Mouse (Mus musculus) natural killer cell, adult 2 months (primary cell): ENCODE results near the gene Bend7.

Experiments
- DNase-seq, 2 experiments: peaks; one replicate each; pipeline ENCODE4 v3.0.0; 2022; ENCODE audit warnings: low spot score in 2 of 2

Gene Bend7

GRCm38 (mm10) chr2:4782401-4782800 is 64.8 kb downstream of the Bend7 start:
- DNase-seq: no peak

GRCm38 (mm10) chr2:4782809-4783641 is 65.4 kb downstream of the Bend7 start:
- DNase-seq: no peak

GRCm38 (mm10) chr2:4784012-4784411 is 66.4 kb downstream of the Bend7 start:
- no peak for DNase-seq

GRCm38 (mm10) chr2:4785016-4785415 is 67.4 kb downstream of the Bend7 start:
- no peak for DNase-seq

- no peak for DNase-seq
These were observed 69.6 kb downstream of the Bend7 start for GRCm38 (mm10) chr2:4787223-4787622.

- no peak for DNase-seq
These were observed 74.0 kb downstream of the Bend7 start for GRCm38 (mm10) chr2:4791646-4792045.

GRCm38 (mm10) chr2:4792554-4792953 is 74.9 kb downstream of the Bend7 start:
- DNase-seq: no peak

GRCm38 (mm10) chr2:4802395-4803176 is 85.0 kb downstream of the Bend7 start:
- no peak for DNase-seq

GRCm38 (mm10) chr2:4816308-4816707 is 98.7 kb downstream of the Bend7 start:
- no peak for DNase-seq

- no peak for DNase-seq
These were observed 100.0 kb downstream of the Bend7 start for GRCm38 (mm10) chr2:4817678-4818077.

- DNase-seq: no peak
These were observed 102.6 kb downstream of the Bend7 start for GRCm38 (mm10) chr2:4820230-4820629.

- DNase-seq: no peak
These were observed 106.4 kb downstream of the Bend7 start for GRCm38 (mm10) chr2:4824067-4824466.

GRCm38 (mm10) chr2:4828032-4828431 is 110.4 kb downstream of the Bend7 start:
- DNase-seq: no peak

- no peak for DNase-seq
These were observed 110.9 kb downstream of the Bend7 start for GRCm38 (mm10) chr2:4828446-4828997.

GRCm38 (mm10) chr2:4829007-4829406 is 111.4 kb downstream of the Bend7 start:
- DNase-seq: no peak

GRCm38 (mm10) chr2:4829489-4830065 is 111.9 kb downstream of the Bend7 start:
- no peak for DNase-seq

- no peak for DNase-seq
These were observed 113.9 kb downstream of the Bend7 start for GRCm38 (mm10) chr2:4831493-4831892.

- DNase-seq: no peak
These were observed 114.5 kb downstream of the Bend7 start for GRCm38 (mm10) chr2:4832166-4832565.

GRCm38 (mm10) chr2:4849449-4849848 is 131.8 kb downstream of the Bend7 start:
- no peak for DNase-seq
